Mouse (Mus musculus) 3134 (cell line): Measurements from ENCODE around the gene Bbs9.

Source experiments
- DNase-seq: peaks from one replicate; pipeline ENCODE4 v3.0.0-alpha.2; 2011; ENCODE audit warnings: low spot score; ENCODE audit not compliant: insufficient read length; ENCODE audit errors: extremely low read depth

Gene Bbs9

DNA sequence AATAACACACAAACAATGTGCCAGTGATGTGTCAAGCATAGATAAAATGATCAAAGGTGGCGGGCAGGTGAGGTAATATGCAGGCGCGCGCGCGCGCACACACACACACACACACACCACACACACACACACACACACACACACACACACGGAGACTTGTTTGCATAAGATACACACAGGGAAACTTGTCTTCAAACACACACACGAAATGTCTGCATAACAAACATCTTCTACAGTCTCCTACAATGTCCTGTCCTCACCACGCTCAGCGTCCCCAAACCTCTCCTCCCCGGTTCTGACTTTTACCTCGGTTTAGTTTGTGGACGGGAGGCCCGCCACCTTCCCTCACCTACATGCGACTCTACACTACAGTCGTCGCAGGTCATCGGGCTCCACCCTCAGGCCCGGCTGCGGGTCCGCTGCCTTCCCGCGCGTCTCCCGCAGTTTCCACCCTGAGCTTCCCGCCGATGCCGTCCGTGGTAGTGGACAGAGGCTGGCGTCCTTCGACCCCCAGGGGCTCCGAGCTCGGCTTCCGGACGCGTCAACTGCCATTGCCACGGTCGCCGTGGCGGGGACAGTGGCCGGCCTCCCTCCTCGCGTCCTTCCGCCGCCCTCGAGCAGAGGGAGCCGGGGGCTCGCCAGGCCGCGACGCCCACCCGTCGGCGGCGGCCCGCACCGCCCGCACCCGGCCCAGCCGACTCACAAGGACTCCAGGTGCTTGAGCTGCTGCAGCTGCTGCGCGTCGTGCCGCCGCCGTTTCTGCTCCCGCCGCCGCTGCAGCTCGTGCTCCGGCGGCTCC lies 7.9 kb upstream of the Bbs9 start:
- no peak for DNase-seq

DNA sequence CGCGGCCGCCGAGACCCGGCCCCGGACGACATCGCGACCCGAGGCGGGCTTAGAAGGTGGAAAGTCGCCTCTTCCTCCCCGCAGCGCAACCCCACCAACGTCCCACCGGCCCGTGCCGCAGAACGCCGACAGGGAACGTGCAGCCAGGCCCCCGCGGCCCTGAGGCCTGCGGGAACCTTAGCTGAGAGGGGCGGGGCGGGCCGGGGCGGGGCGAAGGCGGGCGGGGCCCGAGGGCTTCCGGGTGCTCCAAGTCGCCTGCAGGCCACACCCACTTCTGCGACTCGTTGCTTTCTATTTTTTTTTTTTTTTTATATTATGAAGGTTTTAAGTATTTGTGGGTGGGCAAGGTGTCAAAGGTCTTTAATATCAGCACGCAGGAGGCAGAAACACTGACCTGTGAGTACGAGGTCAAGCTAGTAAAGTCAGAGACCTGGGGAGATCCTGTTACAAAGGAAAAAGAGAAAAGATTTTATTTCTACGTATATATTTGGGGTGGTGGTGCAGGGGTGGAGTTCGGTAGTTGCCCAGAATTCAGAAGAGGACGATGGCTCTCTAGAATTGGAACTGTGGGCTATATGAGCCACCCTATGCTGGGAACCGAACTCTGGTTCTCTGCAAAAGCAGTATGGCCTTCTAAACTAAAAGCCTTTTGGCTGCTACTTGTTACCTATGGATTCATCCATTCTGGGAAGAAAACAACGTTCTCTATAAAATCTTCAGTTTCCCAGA lies 7.2 kb upstream of the Bbs9 start:
- peak; percentile 89 for DNase-seq

DNA sequence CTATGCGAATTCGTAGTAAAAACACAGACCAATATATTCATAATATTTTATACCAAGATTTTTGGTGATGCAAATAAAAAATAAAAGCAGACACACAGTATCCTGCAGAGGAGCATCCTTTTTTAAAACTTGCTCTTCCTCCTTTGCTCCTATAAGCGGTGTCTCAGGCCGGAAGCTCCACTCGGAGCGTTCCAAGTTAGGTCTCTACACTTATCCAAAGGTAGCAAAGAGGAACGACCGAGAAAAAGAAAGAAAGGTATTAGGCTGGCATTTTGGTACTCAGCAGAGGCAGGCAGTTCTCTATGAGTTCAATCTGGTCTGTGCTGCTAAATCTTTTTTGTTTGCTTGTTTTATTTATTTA lies 6.6 kb upstream of the Bbs9 start:
- DNase-seq = no peak

DNA sequence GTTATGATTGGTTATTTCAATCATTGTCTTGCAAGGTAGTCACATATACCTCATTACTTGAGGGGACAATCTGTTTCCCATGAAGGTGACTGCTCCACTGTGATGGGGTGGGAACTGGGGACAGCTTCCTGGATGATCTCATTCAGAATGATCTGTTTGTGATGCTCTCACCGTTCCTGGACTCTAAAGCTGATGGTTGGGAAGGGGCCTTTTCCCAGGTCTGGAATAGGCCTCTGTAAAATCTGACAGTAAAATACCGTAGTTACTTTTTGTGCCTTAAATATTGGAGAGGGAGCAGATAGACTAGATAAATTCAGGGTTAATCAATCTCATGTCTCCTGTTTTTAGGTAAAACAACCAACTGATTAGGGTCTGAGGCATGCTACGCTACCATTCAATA lies 5.9 kb upstream of the Bbs9 start, which contains the start of gene Rp9:
Gene Rp9 (minus strand): TSS at position 101 of the 400 bp plus-strand sequence.
- DNase-seq = no peak

DNA sequence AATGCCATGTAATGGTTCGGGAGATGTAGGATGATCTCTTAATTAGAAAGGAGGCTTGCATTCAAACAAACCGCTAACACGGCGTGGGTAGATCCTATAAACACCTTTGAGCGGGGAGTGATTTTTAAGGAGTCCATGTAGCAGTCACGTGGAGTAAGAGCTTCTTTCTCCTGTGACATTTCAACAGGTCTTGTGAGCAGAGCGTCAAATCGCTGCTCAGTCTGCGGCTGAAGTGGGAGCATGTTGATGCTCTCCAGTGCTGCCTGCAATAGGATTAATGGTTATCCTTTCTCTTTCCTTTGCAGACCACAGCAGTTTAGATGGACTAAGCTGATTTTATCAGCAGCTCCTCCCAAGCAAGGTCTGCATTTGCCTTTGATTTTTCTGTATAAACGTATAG lies 750 bp downstream of the Bbs9 start:
- DNase-seq = no peak

DNA sequence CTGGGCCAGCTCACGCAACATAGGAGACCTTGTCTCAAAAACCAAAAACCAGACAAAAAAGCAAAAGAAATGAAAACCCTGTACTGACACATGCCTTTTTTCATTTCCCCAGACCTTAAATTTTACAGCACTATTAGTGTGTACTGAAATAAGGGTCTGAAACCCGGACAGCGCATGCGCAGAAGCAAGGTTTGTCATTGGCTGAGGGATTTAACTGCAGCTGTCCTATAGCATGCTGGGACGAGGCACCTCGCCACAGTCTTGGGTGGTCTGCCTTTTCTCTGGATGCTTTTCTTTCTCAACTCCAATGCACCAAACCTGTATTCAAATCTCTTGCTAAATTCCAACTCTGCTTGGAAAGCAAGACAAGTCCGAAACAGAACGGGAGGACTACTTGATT lies 3.4 kb downstream of the Bbs9 start:
- no peak for DNase-seq

DNA sequence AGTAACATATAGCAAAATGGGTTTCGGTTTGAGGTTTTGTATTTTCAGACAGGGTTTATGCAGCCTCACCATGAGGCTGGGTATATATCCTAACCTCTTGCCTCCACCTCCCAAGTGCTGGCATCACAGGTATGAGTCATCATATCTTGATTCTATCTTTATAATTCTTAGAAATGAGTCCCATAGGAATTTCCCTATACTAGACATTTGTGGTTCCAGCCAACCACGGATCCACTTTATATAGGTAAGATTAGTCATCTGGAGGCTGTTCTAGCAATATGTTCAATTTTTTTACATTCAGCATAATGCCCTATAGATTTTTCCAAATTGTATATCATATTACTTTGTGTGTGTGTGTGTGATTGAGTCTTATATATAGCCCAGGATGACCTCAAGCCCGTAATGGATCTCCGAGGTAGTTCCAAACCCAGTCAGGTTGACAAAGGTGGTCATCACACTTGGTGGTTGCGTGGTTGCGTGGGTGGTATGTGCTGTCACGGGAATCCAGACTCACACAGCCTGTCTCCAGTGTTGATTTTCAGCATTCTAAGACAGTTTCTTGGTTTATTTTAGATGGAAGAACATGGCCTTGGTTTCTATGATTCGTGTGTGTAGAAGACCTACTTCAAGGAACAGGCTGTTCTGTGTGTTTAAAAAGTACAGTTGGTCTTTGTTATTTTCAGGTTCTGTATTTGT lies 8.5 kb downstream of the Bbs9 start:
- DNase-seq = no peak

DNA sequence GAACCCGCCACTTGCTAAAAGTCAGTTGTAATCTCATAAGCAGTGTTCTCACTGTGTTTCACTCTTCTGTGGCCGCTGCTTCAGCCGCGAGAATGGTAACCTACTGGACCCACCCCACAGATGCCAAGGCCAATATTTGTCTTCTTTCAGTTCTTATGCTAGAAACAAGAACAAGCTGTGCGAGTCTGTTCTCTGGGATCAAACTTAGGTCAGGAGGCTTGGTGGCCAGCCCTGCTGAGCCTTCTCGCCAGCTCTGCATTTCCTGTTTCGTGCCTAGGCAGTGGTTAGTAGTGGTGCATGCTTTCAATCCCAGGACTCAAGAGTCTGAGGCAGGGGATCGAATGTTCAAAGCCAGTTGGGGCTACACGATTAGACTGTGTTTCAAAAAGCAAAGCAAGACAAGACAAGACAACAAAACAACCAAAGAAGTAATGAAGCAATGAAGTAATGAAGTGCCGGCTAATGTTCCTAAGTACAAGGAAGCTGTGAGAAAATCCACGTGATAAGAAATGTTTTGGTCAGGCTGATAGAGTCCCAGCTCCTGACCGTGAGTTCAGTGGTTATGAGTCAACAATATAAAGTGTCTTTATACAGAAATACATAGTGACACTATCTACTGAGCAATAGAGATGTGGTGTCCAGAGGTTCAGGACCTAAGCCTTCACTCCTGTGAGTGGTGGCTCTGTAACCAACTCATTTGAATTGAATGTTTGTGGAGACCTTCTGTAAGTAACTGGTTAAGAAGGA lies 9.2 kb downstream of the Bbs9 start:
- no peak for DNase-seq

DNA sequence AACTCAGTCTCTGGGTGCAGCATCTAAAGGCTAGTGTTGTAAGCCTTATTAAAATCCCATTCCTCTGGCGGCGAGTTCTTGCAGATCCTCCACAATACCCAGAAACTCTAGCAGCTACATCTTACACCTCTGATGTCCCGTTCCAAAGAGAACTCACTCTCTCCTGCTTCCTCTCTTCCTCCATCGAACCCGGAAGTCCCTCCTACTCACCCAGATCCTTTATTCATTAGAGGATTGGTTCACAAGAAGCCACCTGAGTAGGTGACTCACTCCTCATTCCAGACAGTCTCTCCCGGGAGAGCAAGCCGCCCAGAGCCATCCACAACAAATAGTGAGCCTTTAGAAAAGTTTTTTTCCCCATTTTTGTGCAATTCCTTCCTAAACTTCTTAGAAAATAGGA lies 10.7 kb downstream of the Bbs9 start:
- DNase-seq = peak; percentile 55

DNA sequence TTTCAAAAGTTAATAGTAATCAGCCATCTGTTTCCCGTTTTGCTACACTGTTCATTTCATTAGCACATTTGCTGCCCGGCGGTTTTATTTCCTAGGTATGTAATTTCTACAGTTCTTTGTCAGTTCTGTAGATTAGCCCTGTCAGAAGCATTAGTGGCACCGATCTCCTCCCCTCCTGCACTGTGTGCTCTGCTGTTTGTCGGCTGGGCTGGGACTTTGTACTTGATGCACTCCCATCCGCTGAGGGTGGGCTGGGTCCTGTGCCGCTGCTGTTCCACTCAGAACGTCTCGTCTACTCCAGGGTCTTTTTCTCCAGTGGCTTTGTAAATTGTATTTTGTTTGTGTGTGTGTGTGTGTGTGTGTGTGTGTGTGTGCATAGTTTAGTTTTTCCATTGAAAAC lies 13.4 kb downstream of the Bbs9 start:
- no peak for DNase-seq

DNA sequence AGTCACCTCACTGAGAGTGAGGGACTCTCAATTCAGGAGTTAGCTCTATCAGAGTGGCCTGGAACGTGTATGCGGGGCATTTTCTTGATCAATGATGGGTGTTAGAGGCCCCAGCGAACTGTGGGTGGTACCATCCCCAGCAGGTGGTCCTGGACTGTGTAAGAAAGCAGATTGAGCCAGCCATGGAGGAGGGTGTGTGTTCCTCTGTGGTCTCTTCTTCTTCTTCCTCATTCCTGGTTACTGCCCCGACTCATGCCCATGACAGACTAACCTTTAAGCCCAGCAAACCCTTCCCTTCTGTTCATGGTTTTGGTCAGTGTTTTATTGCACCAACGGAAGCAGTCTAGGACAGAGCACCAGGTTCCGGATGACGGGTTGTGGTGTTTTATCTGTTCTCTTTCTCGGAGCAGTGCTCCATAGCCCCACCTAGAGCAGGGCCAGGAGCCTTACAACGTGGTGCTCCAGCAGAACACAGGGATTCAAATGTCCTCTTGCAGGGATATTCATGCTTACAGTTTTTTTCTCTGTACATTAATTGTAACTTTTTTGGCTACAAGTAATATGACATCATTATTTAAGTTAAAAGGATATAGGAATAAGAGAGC lies 18.8 kb downstream of the Bbs9 start:
- DNase-seq = no peak

DNA sequence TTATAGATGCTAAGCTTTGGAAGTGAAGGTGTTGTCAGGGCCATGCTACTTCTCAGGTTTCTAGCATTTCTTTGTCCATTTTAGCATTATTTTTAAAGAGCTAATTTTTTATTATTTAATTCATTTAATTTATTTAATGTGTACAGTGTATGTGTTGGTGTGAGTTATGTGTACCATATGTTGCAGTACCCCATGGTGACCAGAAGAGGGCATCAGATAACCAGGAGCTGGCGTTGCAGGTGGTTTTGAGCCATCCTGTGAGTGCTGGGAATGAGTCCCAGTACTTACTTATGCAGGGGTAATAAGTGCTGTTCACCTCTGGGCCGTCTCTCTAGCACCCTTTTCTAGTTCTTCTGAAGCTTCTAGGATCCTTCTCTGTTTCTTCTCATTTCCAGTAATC lies 19.6 kb downstream of the Bbs9 start:
- DNase-seq = no peak

DNA sequence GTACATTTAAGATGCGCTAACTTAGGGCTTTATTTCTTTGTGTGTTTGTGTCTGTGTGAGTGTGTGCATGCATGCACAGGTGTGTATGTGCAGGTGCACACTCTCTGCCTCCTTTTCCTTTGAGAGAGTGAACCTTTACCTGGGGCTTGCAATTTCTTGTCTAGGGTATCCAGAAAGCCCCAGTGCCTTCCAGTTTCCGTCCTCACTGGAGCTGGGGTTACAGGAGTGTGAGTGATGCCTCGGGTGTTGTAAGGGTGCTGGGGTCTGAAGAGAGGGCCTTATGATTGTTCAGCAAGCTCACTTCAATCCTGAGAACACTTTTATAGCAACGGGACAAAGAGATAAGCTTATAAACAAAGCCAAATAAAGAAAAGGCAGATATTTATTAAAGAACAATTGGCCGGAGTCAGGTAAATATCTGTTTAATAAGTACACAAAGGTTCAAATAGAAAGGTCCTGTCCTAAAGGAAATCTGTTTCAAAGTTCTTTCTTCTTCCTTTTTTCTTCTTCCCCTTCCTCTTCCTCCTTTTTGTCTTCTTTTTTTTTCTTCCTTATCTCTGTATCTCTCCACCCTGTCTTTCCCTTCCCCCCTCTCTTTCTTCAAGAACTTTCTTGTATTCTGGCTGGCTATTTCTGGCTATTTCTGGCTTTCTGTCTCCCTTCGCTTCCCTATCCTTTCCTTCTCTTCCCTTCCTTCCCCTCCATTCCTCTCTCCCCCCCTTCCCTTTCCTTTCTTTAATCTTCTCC lies 21.7 kb downstream of the Bbs9 start:
- no peak for DNase-seq

DNA sequence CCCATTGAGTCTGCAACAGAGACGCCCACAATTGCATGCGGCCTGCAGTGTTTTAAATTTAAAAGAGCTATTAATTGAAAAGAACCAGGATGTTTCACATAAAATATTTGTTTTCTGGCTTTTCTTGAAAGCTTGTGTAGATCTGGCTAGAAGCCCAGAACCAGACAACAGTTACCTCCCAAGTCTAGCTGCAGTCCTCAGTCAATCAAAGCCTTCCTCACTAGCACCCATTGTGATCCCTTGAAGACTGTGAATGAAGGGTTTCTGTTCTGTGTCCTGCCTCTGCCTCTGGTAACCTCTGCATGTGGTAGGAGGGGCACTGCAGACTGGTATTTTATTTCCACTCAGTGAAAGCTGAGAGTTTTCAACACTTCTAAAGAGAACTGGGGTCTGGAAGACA lies 27.5 kb downstream of the Bbs9 start:
- DNase-seq = no peak

DNA sequence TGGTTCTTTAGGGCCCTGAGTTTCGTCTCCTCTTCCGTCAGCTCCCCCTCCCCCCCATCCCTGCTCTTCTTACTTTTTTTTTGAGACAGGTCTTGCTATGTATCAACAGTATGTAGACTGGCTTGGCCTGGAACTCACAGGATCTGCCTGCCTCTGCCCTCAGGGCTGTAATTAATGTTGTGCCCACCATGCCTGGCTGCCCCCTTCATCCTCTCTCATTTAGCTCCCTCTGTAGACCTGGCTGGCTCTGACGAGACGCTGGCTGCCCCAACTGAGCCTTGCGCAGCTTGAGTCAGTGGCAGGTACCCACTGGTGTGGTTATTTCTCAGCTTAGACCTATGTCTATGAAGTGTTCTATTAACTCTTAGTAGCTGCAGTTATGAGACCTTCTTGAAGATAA lies 28.1 kb downstream of the Bbs9 start:
- no peak for DNase-seq

DNA sequence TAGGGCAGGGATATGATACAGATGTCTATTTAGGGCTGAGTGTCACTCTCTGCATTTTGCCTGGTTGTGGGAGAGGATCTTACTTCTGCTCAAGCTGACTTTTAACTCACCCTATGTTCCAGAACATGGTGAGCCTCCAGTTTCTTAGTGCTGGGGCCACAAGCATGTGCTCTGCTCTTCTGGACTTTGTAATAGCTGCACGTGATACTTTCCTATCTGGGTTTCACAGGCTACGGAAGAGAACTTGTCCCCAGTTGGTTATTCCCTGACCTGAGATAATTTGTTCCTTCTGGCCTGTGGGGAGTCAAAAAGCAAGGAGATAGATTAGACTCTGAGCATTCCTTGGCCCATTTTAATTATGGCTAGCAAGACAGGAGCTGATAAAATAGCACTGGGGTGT lies 30.1 kb downstream of the Bbs9 start:
- DNase-seq = no peak

DNA sequence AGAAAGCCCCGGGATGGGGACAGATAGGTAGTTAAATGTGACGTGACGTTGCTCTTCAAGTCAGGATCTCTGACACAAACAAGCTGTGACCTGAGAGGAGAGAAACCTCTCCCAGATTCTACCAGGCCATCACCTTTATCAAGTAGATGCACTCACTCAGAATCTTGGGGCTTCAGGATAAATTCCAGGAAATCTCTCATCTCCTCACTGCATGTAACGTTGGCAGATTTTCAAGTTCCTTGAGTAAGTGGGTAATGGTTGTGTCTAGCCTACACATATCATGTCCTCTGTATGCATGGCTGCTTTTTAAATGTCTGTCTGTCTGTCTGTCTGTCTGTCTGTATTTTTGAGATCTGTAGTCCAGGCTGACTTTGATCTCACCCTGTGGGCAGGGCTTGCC lies 39.6 kb downstream of the Bbs9 start:
- DNase-seq = no peak

DNA sequence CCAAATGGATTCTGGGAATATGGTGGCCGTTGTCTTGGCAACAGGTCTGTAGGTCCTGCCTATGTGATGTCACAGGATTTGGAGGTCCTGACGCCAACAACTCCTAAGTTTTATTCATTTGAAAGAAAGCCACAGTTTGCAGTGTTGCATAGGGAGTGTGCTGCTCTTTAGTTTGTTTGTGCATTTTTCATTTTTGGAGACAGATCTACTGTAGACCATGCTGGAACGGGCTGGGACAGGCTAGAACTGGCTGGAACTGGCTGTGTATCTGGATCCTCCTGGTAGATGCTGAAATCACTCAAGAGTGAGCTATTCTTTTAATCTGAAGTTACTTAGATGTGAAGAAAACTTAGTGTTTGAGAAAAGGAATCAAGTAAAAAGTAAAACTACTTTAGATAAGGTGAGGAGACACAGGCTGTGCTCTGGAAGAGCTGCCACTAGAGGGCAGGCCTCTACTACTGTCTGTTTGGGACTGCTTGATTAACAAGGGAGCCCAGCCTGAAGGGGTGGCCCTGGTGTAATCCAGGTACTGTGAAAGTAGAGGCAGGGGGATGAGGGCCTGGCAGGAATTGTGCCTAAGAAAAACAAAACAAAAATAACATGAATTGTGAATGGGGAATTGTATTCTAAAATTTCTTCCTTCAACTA lies 43.0 kb downstream of the Bbs9 start:
- no peak for DNase-seq

DNA sequence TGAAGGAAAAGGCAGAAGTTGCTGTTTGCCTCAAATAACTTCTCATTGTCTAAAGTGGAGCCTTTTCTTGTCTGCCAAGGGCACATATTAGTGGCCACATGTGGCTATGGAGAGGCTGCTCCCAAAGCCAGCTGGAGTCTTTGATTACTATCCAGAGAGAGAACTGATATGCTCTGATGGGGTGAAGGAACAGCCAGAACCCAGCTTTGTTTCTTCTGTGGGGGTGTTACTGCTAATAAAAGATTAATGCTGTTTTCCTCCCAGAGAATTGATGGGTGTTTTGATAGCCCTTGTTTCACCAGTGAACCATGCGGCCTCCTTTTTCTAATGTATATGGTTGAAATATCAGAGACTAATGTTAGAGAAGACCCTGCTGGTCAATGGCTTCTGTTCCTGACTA lies 47.9 kb downstream of the Bbs9 start:
- DNase-seq = no peak
